ENCODE assay signal across 33 mouse cellular contexts in genomic region chr11:67228731-67229130, GRCm38 (mm10). TPM values are rescaled to one million over a fixed set of nuclear protein-coding genes. Genes with fewer than 3 reads are reported as not detected.
"Had no signal": no experiment of that assay in that cellular context is flagged by ENCODE, and none has a peak within 500 bp of the region (broad histone marks: within the 10 kb centered on the region; RNA-seq: fewer than 3 reads in every experiment).

No protein-coding gene starts in this region.

- H3K4me3 ChIP-seq: heart, adult 2 months; heart, embryonic 13.5 days; heart, embryonic 15.5 days; hindbrain, embryonic 13.5 days; hindbrain, embryonic 15.5 days; kidney, embryonic 15.5 days; limb, embryonic 13.5 days; limb, embryonic 15.5 days; liver, embryonic 12.5 days had no signal

- H3K36me3 ChIP-seq: heart, embryonic 13.5 days; heart, embryonic 15.5 days; hindbrain, embryonic 13.5 days; hindbrain, embryonic 15.5 days; kidney, embryonic 15.5 days; limb, embryonic 13.5 days; limb, embryonic 15.5 days; liver, embryonic 12.5 days had no signal

- H3K27me3 ChIP-seq: heart, embryonic 13.5 days; heart, embryonic 15.5 days; hindbrain, embryonic 13.5 days; hindbrain, embryonic 15.5 days; kidney, embryonic 15.5 days; limb, embryonic 13.5 days; limb, embryonic 15.5 days; liver, embryonic 12.5 days had no signal

- H3K27ac ChIP-seq: heart, adult 2 months; heart, embryonic 13.5 days; heart, embryonic 15.5 days; hindbrain, embryonic 13.5 days; hindbrain, embryonic 15.5 days; hindbrain, postnatal 0 days; kidney, embryonic 15.5 days; kidney, postnatal 0 days; limb, embryonic 13.5 days; limb, embryonic 15.5 days; liver, embryonic 12.5 days had no signal

- DNase-seq: gastrocnemius, postnatal 10 days; gastrocnemius, postnatal 36 days; heart, adult 11 months; heart, adult 2 months; heart, postnatal 14 days; heart, postnatal 36 days; kidney, adult 11 months; kidney, adult 2 months; kidney, adult 9 months; kidney, postnatal 14 days; kidney, postnatal 36 days; layer of hippocampus, adult 9-11 months; layer of hippocampus, postnatal 36 days; left cerebral cortex, postnatal 4 days had no signal

- H3K9ac ChIP-seq: heart, embryonic 13.5 days; heart, embryonic 15.5 days; hindbrain, embryonic 13.5 days; hindbrain, embryonic 15.5 days; kidney, embryonic 15.5 days; limb, embryonic 13.5 days; limb, embryonic 15.5 days; liver, embryonic 12.5 days had no signal

- H3K4me2 ChIP-seq: heart, embryonic 11.5 days; heart, embryonic 13.5 days; heart, embryonic 15.5 days; hindbrain, embryonic 13.5 days; hindbrain, embryonic 15.5 days; kidney, embryonic 15.5 days; limb, embryonic 13.5 days; limb, embryonic 15.5 days; liver, embryonic 12.5 days had no signal

- H3K9me3 ChIP-seq: heart, embryonic 13.5 days; heart, embryonic 15.5 days; hindbrain, embryonic 13.5 days; hindbrain, embryonic 15.5 days; kidney, embryonic 15.5 days; limb, embryonic 15.5 days; liver, embryonic 12.5 days had no signal

- ATAC-seq: hindbrain, postnatal 0 days; intestine, embryonic 16.5 days; liver, embryonic 12.5 days had no signal

- H3K4me1 ChIP-seq: heart, embryonic 13.5 days; heart, embryonic 15.5 days; hindbrain, embryonic 13.5 days; hindbrain, embryonic 15.5 days; kidney, embryonic 15.5 days; limb, embryonic 13.5 days; limb, embryonic 15.5 days; liver, embryonic 12.5 days had no signal

RNA-seq across cellular contexts. Expression of gene Myh4, which starts 9.1 kb away (rescaled TPM):
- total RNA-seq: heart, postnatal 14 days; hematopoietic stem cell, adult 5-6 weeks; hindbrain, postnatal 0 days had no signal
- polyA plus RNA-seq: heart, adult 2 months; heart, embryonic 11.5 days; heart, embryonic 13.5 days; heart, embryonic 15.5 days; heart, postnatal 0 days; hindbrain, embryonic 11.5 days; hindbrain, embryonic 13.5 days; hindbrain, embryonic 15.5 days; intestine, embryonic 16.5 days; kidney, embryonic 15.5 days; kidney, postnatal 0 days; liver, adult 2 months; liver, embryonic 12.5 days had no signal

RNA-seq across cellular contexts. Expression of gene Myh1, which starts 28.9 kb away (rescaled TPM):
- total RNA-seq: heart, adult 2 months; heart, postnatal 14 days; heart, postnatal 36 days; hematopoietic stem cell, adult 5-6 weeks had no signal
- polyA plus RNA-seq: heart, adult 2 months; heart, postnatal 0 days; intestine, embryonic 14.5 days; intestine, embryonic 16.5 days; kidney, postnatal 0 days; liver, adult 2 months had no signal

RNA-seq across cellular contexts. Expression of gene Myh8, which starts 48.2 kb away (rescaled TPM):
- total RNA-seq: heart, adult 2 months; hematopoietic stem cell, adult 5-6 weeks; liver, adult 2 months had no signal
- polyA plus RNA-seq: large intestine, adult 2 months; liver, adult 2 months had no signal

RNA-seq across cellular contexts. Expression of gene Myh2, which starts 57.9 kb away (rescaled TPM):
- total RNA-seq: heart, adult 2 months; heart, postnatal 14 days; heart, postnatal 36 days; hematopoietic stem cell, adult 5-6 weeks had no signal
- polyA plus RNA-seq: heart, adult 2 months; heart, embryonic 11.5 days; heart, embryonic 13.5 days; heart, postnatal 0 days; hindbrain, embryonic 11.5 days; kidney, embryonic 15.5 days; kidney, postnatal 0 days; large intestine, adult 2 months; limb, embryonic 11.5 days; liver, adult 2 months; liver, embryonic 12.5 days had no signal
